Mouse (Mus musculus) heart, embryonic 16.5 days (tissue): ENCODE measurements around the gene Htra1. TPM values are rescaled to one million over a fixed set of nuclear protein-coding genes. Genes with fewer than 3 reads are reported as not detected.

Source experiments
- ATAC-seq: fragments of 200-750 bp; cut with Nextera tagmentation; replicated peaks from 2 replicates; pipeline ENCODE4 v1.8.0; 2017; ENCODE audit warnings: moderate number of reproducible peaks; ENCODE audit not compliant: insufficient read depth, low FRiP score; ENCODE audit errors: extremely low read depth
- H3K27ac ChIP-seq: fragments of 300-500 bp; sonication (generic); 2 replicates; pipeline ENCODE4 v1.5.1; 2014; ENCODE audit warnings: mild to moderate bottlenecking, low read length, control low read depth, moderate library complexity
- H3K27me3 ChIP-seq: fragments of 300-500 bp; sonication (generic); 2 replicates; pipeline ENCODE4 v1.6.1; 2014; ENCODE audit warnings: low read length, mixed read lengths; ENCODE audit not compliant: control insufficient read depth, insufficient read depth
- H3K36me3 ChIP-seq: fragments of 300-500 bp; sonication (generic); 2 replicates; pipeline ENCODE4 v1.6.1; 2014; ENCODE audit not compliant: control insufficient read depth, insufficient read depth
- H3K4me1 ChIP-seq: fragments of 300-500 bp; sonication (generic); 2 replicates; pipeline ENCODE4 v1.6.1; 2014; ENCODE audit warnings: low read length, mixed read lengths; ENCODE audit not compliant: control insufficient read depth, insufficient read depth
- H3K4me2 ChIP-seq: fragments of 300-500 bp; sonication (generic); 2 replicates; pipeline ENCODE4 v1.6.1; 2014; ENCODE audit warnings: low read depth, mild to moderate bottlenecking, control low read depth, low read length
- H3K4me3 ChIP-seq: fragments of 300-500 bp; sonication (generic); 2 replicates; pipeline ENCODE4 v1.5.1; 2014; ENCODE audit warnings: mild to moderate bottlenecking, control low read depth, low read length
- H3K9ac ChIP-seq: fragments of 300-500 bp; sonication (generic); 2 replicates; pipeline ENCODE4 v1.6.1; 2014; ENCODE audit warnings: low read length, control low read depth
- H3K9me3 ChIP-seq: fragments of 300-500 bp; sonication (generic); replicated peaks from 2 replicates; pipeline ENCODE4 v1.6.1; 2016; ENCODE audit warnings: low read length; ENCODE audit not compliant: control insufficient read depth
- WGBS: fragments of 180-500 bp; shearing (Covaris S2); extraction: QIAGEN DNeasy Blood & Tissue Kit; methylation state at CpG from one replicate; pipeline ENCODE4 v1.1.7; 2014; 5-methylcytosine and 5-hydroxymethylcytosine counted together
- polyA plus RNA-seq: library from polyadenylated mRNA; unstranded; fragments of >200 nt; fragmentation: Nextera tagmentation; extraction: Ambion mirVana; gene quantifications from 2 replicates; pipeline ENCODE4 v1.2.1, GENCODE M21; 2015

Htra1 gene
- polyA plus RNA-seq, 1 experiment from 2014 or later = 65.6 TPM

DNA sequence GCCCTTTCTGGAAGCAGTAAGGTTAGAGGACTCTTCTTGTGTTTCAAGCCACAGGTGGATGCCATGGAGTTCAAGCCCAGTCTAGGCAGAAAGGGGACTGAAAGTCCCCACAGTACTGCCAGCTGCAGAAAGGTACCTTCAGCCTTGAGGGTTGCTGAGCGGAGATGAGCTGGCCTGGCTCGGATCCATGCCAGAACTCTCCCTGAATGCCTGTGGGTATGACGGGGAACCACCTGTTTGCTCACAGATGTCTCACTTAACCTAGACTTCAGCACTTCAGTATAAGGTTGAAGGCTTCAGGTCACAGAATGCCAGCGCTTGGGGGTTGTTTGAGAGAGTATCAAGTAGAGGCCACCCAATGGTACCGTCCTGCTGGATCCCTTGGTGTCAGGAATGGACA lies 44.2 kb downstream of the Htra1 start:
- ATAC-seq = no peak
- H3K4me1 ChIP-seq = peaks cover 33% of the 10 kb centered on the region
- H3K4me3 ChIP-seq = no peak overlapping the region
- H3K9me3 ChIP-seq = no peaks in the 10 kb centered on the region
- H3K36me3 ChIP-seq = no peaks in the 10 kb centered on the region
- 76% methylated on average over 5 of the region's 5 CpGs for WGBS
- H3K27ac ChIP-seq = no peak overlapping the region
- no peaks in the 10 kb centered on the region for H3K27me3 ChIP-seq
- no peak overlapping the region for H3K4me2 ChIP-seq
- no peak overlapping the region for H3K9ac ChIP-seq

DNA sequence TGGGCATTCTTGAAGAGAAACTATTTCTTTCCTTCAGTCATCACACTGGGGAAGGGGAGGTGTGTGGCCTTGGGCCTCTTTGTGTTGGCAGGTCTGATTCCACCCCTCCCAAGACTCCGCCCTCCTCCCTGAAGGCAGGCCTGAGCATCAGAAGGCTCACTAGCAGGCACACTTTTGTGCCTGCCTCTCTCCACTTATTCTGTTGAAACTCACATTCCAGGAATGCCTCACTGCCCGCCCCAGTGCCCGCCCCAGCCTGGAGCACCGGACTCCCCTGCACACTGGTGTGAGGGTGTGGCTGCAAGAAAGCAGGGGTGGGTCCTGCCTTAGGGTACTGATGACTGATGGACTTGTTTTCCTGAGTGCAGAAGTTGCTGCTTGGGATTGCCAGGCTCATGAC lies 46.5 kb downstream of the Htra1 start:
- H3K9me3 ChIP-seq = no peaks in the 10 kb centered on the region
- peaks cover 20% of the 10 kb centered on the region for H3K4me1 ChIP-seq
- peak; percentile 50 for ATAC-seq
- no peak overlapping the region for H3K4me3 ChIP-seq
- no peak overlapping the region for H3K9ac ChIP-seq
- no peak overlapping the region for H3K4me2 ChIP-seq
- no peaks in the 10 kb centered on the region for H3K36me3 ChIP-seq
- WGBS = 26% methylated on average over 4 of the region's 4 CpGs
- 0 out of 2 replicates have a peak overlapping the region, but pooled peaks have one; percentile 20 for H3K27ac ChIP-seq
- no peaks in the 10 kb centered on the region for H3K27me3 ChIP-seq

DNA sequence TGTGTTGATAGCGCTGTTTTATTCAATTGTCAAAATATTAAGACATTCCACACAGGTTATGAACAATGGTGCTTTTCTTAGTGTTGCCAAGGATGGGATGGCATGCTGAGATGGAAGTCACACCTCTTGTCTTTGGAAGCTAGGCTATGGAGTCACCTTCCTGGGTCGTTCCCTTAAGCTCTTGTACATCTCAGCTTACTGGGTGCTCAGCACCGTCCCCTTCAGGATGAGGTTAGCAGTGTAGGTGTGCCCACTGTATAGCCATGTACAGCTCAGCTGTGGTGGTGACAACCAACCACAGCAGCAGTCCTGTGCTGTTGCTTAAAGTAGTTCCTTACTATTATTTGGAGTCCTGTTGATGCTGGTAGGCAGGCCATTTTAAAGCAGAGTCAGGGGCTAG lies 47.0 kb downstream of the Htra1 start:
- Histone ChIP-seq H3K27me3 (no peaks in the 10 kb centered on the region), H3K27ac (no peak overlapping the region), H3K4me1 (peaks cover 17% of the 10 kb centered on the region), H3K4me3 (no peak overlapping the region), H3K9me3 (no peaks in the 10 kb centered on the region), H3K4me2 (no peak overlapping the region), H3K9ac (no peak overlapping the region), H3K36me3 (no peaks in the 10 kb centered on the region)
- 54% methylated on average over 3 of the region's 3 CpGs for WGBS
- ATAC-seq = no peak

DNA sequence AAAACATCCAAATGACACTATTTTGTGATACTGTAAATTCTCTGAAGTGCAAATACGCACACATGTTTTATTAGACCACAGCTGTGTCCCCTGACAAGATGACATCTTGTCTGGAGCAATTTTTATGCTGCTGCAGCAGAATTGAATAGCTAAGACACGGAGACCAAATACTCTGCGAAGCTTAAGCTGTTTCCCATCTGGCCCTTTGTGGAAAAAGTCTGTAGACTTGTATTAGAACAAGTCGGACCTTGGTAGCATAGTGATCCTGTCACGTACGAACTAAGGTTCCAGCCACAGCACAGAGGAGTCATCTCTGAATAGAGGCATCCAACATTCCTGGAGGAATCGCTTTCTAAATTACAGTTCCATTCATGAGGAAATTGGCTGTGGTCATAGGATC lies 48.4 kb downstream of the Htra1 start:
- no peaks in the 10 kb centered on the region for H3K27me3 ChIP-seq
- no peak for ATAC-seq
- H3K9ac ChIP-seq = no peak overlapping the region
- H3K4me3 ChIP-seq = no peak overlapping the region
- H3K36me3 ChIP-seq = no peaks in the 10 kb centered on the region
- no peaks in the 10 kb centered on the region for H3K9me3 ChIP-seq
- no peak overlapping the region for H3K4me2 ChIP-seq
- no peak overlapping the region for H3K27ac ChIP-seq
- H3K4me1 ChIP-seq = peaks cover 18% of the 10 kb centered on the region
- 86% methylated on average over 7 of the region's 7 CpGs for WGBS

DNA sequence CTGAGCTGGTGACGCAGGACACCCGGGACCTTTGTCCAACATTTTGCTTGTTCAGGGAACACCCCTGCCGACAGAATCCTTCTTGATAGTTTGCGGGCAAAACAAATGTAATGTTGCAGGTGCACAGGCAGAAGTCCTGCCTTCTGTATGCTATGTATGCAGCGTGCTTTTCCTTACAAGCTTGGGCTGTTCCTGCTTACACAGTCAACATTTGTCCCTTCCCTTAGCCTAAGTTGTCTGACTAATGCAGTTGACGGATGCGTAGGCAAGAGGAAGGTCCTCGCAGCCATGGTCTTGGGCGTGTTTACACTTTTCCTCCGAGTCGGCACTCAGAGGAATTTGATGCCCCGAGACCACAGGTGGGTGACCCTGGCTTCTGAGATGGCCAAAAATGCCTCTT lies 49.3 kb downstream of the Htra1 start:
- Histone ChIP-seq H3K27ac (no peak overlapping the region), H3K27me3 (no peaks in the 10 kb centered on the region), H3K9ac (no peak overlapping the region), H3K4me2 (no peak overlapping the region), H3K36me3 (no peaks in the 10 kb centered on the region), H3K4me3 (no peak overlapping the region), H3K9me3 (no peaks in the 10 kb centered on the region), H3K4me1 (peaks cover 18% of the 10 kb centered on the region)
- no peak for ATAC-seq
- WGBS = 81% methylated on average over 12 of the region's 12 CpGs

DNA sequence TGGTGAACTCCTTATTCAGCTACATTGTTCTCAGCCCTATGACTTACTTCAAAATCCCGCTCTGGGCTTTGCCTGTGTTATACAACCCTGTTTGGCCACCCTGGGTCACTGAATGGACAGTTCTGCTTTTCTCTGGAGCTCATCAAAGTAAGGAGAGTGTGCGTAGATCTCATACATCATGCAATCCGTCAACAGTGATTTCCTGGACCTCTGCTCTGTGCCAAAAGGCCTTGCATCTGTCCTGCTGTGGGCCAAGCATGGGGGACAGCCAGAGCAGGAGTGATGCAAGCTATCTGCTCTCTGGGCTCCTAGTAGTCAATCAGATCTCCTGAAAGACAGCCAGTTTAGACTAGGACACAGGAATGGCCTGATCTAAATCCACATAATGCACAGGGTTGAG lies 49.8 kb downstream of the Htra1 start:
- Histone ChIP-seq H3K4me2 (no peak overlapping the region), H3K9me3 (no peaks in the 10 kb centered on the region), H3K4me3 (no peak overlapping the region), H3K36me3 (no peaks in the 10 kb centered on the region), H3K27ac (no peak overlapping the region), H3K4me1 (peaks cover 18% of the 10 kb centered on the region), H3K9ac (no peak overlapping the region), H3K27me3 (no peaks in the 10 kb centered on the region)
- ATAC-seq = no peak
- 73% methylated on average over 3 of the region's 3 CpGs for WGBS

DNA sequence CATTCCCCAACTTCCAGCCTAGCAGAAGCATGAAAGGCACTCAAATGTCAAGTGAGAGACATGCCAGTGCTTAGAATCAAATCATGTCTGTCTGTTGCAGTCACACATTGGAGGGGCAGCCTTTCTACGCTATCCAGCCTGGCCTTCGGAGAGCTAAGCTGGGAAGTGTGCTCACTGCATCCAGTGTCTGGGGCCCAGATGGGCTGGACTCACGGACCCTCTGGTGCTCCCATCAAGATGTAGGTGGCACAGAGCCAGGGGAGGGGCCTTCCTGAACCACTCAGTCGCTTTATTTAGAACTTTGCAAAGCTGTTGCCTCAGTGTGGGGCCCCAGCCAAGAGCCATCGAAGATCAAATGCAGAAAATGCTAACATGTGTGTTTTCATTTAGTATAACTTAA lies 52.2 kb downstream of the Htra1 start:
- no peak overlapping the region for H3K4me3 ChIP-seq

DNA sequence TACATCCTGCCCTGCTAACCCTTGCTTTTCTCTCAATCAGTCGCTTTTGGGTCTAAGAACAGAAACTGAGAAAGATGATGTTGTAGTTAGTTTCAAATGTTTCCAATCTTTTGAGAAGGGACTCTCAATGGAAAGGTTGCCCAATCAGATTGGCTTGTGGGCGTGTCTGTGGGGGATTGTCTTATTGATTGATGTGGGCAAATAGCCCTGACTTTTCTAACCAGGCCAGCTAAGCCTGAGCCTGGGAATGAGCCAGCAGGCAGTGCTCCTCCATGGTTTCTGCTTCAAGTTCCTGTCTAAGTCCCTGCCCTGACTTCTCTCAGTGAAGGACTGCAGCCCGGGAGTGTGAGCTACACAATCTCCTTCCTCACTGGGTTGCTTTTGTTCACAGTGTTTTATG lies 53.5 kb downstream of the Htra1 start:
- no peak overlapping the region for H3K27ac ChIP-seq
- peaks cover 10% of the 10 kb centered on the region for H3K4me1 ChIP-seq
- H3K9me3 ChIP-seq = no peaks in the 10 kb centered on the region
- no peaks in the 10 kb centered on the region for H3K27me3 ChIP-seq
- no peak for ATAC-seq
- H3K36me3 ChIP-seq = no peaks in the 10 kb centered on the region
- 79% methylated on average over 3 of the region's 3 CpGs for WGBS
- H3K9ac ChIP-seq = no peak overlapping the region
- H3K4me3 ChIP-seq = no peak overlapping the region
- no peak overlapping the region for H3K4me2 ChIP-seq

More for the DNA sequence above, 52.2 kb downstream of the Htra1 start:
- ATAC-seq = peak; percentile 67
- WGBS = 23% methylated on average over 5 of the region's 5 CpGs
- Histone ChIP-seq H3K4me2 (peak overlapping the region; percentile 23; the same call in 1 of the 2 replicates), H3K9ac (no peak overlapping the region), H3K36me3 (no peaks in the 10 kb centered on the region), H3K4me1 (peaks cover 10% of the 10 kb centered on the region), H3K9me3 (no peaks in the 10 kb centered on the region), H3K27me3 (no peaks in the 10 kb centered on the region), H3K27ac (0 out of 2 replicates have a peak overlapping the region, but pooled peaks have one; percentile 21)

DNA sequence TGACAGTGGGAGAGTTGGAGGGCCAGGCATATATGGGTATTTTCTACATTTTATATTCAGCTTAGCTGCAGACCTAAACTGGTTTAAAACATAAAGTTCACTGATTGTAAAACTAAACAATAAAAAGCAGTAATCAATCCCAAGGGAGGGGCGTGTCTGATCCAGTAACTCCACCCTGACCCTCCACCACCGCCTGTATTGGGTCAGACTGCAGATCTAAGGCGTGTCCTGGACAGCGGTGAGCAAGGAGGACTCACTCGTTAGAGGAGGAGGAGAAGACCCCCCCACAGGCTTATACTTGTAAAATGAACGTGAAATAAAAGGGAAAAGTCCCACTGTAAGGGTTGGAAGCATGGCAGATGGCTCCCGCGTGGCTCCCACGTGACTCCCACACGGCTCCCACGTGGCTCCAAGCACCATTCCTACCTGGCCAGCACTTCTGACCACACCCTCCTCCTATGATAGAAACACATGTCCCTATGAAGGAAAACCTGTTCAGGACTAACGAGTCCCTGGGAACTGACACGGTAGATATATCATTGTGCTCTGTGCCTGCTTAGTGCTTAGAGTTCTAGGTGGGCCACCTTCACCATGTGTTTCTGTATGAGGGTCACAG lies 55.4 kb downstream of the Htra1 start:
- Histone ChIP-seq H3K36me3 (no peaks in the 10 kb centered on the region), H3K9ac (no peak overlapping the region), H3K4me2 (no peak overlapping the region), H3K27me3 (no peaks in the 10 kb centered on the region), H3K4me3 (no peak overlapping the region), H3K4me1 (peaks cover 10% of the 10 kb centered on the region), H3K27ac (no peak overlapping the region), H3K9me3 (peaks cover 8% of the 10 kb centered on the region)
- 80% methylated on average over 13 of the region's 13 CpGs for WGBS
- ATAC-seq = no peak
